Mouse (Mus musculus) stomach, postnatal 0 days (tissue): Measurements from ENCODE around the gene Shisa7.
"Not testable (repeated sequence)": the region's sequence is repeated elsewhere in the genome, so short reads cannot be mapped to it uniquely, and the experiment has no call there.

ENCODE experiments used
- CTCF ChIP-seq: IDR thresholded peaks from 2 replicates; pipeline ENCODE4 v1.5.1; 2016; ENCODE audit warnings: antibody characterized with exemption, low read depth, mild to moderate bottlenecking, moderate library complexity
- EP300 ChIP-seq: optimal IDR thresholded peaks from 2 replicates; pipeline ENCODE3; 2016; ENCODE audit warnings: antibody characterized with exemption

DNA sequence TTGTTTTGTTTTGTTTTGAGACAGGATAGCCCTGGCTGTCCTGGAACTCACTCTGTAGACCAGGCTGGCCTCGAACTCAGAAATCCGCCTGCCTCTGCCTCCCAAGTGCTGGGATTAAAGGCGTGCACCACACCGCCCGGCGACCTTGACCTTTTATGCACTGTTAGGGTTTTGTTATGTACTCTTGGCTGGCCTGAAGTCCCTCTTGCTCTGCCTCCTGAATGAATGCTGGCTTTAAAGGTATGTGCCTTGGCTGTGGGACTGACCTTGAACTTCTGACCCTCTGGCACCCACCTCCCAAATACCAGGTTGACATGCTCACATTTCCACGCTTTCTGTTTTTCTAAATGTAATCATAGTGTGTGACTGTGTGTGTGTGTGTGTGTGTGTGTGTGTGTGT lies 23.6 kb downstream of the Shisa7 start:
- TF ChIP-seq EP300, CTCF: not testable (repeated sequence)
